Mouse (Mus musculus) heart, embryonic 14.5 days (tissue): ENCODE results near the gene 1700013G24Rik. TPM values are rescaled to one million over a fixed set of nuclear protein-coding genes. Genes with fewer than 3 reads are reported as not detected.

Experiments used
- ATAC-seq: fragments of 200-750 bp; cut with Nextera tagmentation; 2 replicates; pipeline ENCODE4 v1.8.0; 2017; ENCODE audit warnings: low read depth, moderate TSS enrichment; ENCODE audit not compliant: insufficient number of reproducible peaks, insufficient read depth, low FRiP score
- H3K27ac ChIP-seq, 2 experiments: fragments of 200-500 bp in 1 of 2; fragments of 300-500 bp in 1 of 2; sonication (generic) in 1 of 2; replicated peaks in 1 of 2; 2 replicates each; pipeline ENCODE4 v1.5.1; 2012 to 2014; ENCODE audit warnings: low read depth in 2 of 2, low read length in 2 of 2, control low read depth in 1 of 2, mild to moderate bottlenecking in 1 of 2, mixed read lengths in 1 of 2; ENCODE audit not compliant: control insufficient read depth in 1 of 2, insufficient read depth in 1 of 2
- H3K27me3 ChIP-seq: fragments of 300-500 bp; sonication (generic); 2 replicates; pipeline ENCODE4 v1.6.1; 2014; ENCODE audit warnings: mild to moderate bottlenecking, low read length, control low read depth; ENCODE audit not compliant: control insufficient read depth, insufficient read depth
- H3K36me3 ChIP-seq: fragments of 300-500 bp; sonication (generic); 2 replicates; pipeline ENCODE4 v1.6.1; 2014; ENCODE audit warnings: mild to moderate bottlenecking, control low read depth, low read length, mixed read lengths; ENCODE audit not compliant: control insufficient read depth, insufficient read depth
- H3K4me1 ChIP-seq, 2 experiments: fragments of 200-500 bp in 1 of 2; fragments of 300-500 bp in 1 of 2; sonication (generic) in 1 of 2; 2 replicates each; pipeline ENCODE4 v1.6.1; 2012 to 2014; ENCODE audit warnings: low read length in 2 of 2, control low read depth in 1 of 2, mixed read lengths in 1 of 2; ENCODE audit not compliant: control insufficient read depth in 2 of 2, insufficient read depth in 2 of 2
- H3K4me2 ChIP-seq: fragments of 300-500 bp; sonication (generic); 2 replicates; pipeline ENCODE4 v1.6.1; 2014; ENCODE audit warnings: mild to moderate bottlenecking, low read length
- H3K4me3 ChIP-seq, 2 experiments: fragments of 200-500 bp in 1 of 2; fragments of 300-500 bp in 1 of 2; sonication (generic) in 1 of 2; 2 replicates each; pipeline ENCODE4 v1.5.1; 2012 to 2014; ENCODE audit warnings: low read length in 2 of 2, mild to moderate bottlenecking in 2 of 2, control low read depth in 1 of 2, low read depth in 1 of 2, moderate library complexity in 1 of 2; ENCODE audit not compliant: control insufficient read depth in 1 of 2, insufficient read depth in 1 of 2
- H3K9ac ChIP-seq: fragments of 300-500 bp; sonication (generic); 2 replicates; pipeline ENCODE4 v1.6.1; 2014; ENCODE audit warnings: mild to moderate bottlenecking, low read length
- H3K9me3 ChIP-seq: fragments of 300-500 bp; sonication (generic); 2 replicates; pipeline ENCODE4 v1.6.1; 2016; ENCODE audit warnings: low read length, control low read depth; ENCODE audit not compliant: control insufficient read depth
- WGBS: fragments of 180-500 bp; shearing (Covaris S2); extraction: QIAGEN DNeasy Blood & Tissue Kit; methylation state at CpG from one replicate; pipeline ENCODE4 v1.1.7; 2014; 5-methylcytosine and 5-hydroxymethylcytosine counted together
- polyA plus RNA-seq: library from polyadenylated mRNA; unstranded; fragments of >200 nt; fragmentation: Nextera tagmentation; extraction: Ambion mirVana; gene quantifications from 2 replicates; pipeline ENCODE4 v1.2.1, GENCODE M21; 2014

1700013G24Rik gene
- polyA plus RNA-seq, 1 experiment from 2014 or later, result not detected

DNA sequence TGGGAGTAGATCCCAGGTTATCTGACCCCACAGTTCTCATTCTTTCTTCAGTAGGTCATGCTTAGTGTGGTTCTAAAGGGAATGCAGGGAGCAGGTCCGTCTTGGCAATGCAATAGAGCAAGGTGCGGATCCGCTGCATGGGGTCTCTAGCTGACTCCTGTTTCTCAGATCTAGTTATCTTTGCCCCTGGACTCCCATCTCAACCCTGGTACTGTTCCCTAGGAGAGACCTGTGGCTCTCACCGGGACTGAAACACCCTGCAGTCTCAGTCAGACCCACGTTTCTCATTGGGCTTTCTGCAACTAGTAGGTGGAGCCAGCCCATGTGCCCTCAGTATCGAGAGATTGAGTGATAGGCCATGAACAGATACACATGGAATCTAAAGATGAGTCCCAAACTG lies 24.5 kb downstream of the 1700013G24Rik start:
- Histone ChIP-seq H3K9ac (peak overlapping the region; percentile 64), H3K4me3 (no peak overlapping the region), H3K36me3 (peaks cover 11% of the 10 kb centered on the region), H3K27ac (peak overlapping the region; percentile 36 to 86), H3K4me2 (peak overlapping the region; percentile 83; the same call in 1 of the 2 replicates), H3K27me3 (no peaks in the 10 kb centered on the region), H3K9me3 (no peaks in the 10 kb centered on the region), H3K4me1 (peaks cover 94 to 97% of the 10 kb centered on the region in 2 experiments)
- 47% methylated on average over 6 of the region's 6 CpGs for WGBS
- ATAC-seq, result no peak

DNA sequence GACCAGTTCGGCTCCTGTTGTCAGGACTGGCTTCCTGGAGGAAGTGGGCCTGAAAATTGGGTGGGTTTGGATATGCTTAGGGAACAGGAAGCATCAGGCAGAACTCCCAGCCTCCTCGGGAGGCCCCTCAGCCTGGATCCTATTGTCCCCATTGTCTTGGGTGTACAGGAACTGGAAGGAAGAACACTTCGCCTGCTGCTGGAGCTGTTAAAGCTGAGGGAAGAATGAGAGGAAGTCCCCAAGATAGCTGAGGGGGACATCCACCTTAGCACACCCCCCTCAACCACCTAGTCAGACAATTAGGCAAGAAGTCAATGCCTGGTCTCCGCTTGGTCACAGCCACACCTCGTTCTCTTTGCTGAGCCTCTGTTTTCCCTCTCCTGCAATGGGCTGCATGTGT lies 25.2 kb downstream of the 1700013G24Rik start:
- H3K36me3 ChIP-seq, result peaks cover 5% of the 10 kb centered on the region; the same call in 1 of the 2 replicates
- 71% methylated on average over 5 of the region's 5 CpGs for WGBS
- no peaks in the 10 kb centered on the region for H3K27me3 ChIP-seq
- 0 out of 2 replicates have a peak, but pooled peaks have one; percentile 18 for ATAC-seq
- peaks cover 89 to 92% of the 10 kb centered on the region in 2 experiments for H3K4me1 ChIP-seq
- H3K4me3 ChIP-seq, result no peak overlapping the region
- H3K9me3 ChIP-seq, result no peaks in the 10 kb centered on the region
- no peak overlapping the region for H3K9ac ChIP-seq
- no peak overlapping the region for H3K4me2 ChIP-seq
- peak overlapping the region; percentile 59 to 86 for H3K27ac ChIP-seq

- no peak for ATAC-seq
- Histone ChIP-seq H3K27ac (peak overlapping the region; percentile 71 to 86), H3K36me3 (peaks cover 5% of the 10 kb centered on the region; the same call in 1 of the 2 replicates), H3K4me2 (peak overlapping the region; percentile 35), H3K9me3 (no peaks in the 10 kb centered on the region), H3K4me3 (no peak overlapping the region), H3K4me1 (peaks cover 89 to 92% of the 10 kb centered on the region in 2 experiments), H3K9ac (peak overlapping the region; percentile 58), H3K27me3 (no peaks in the 10 kb centered on the region)
- 11% methylated on average over 6 of the region's 6 CpGs for WGBS
Observed at GRCm38 (mm10) chr4:137479757-137480156, 26.7 kb downstream of the 1700013G24Rik start.

DNA sequence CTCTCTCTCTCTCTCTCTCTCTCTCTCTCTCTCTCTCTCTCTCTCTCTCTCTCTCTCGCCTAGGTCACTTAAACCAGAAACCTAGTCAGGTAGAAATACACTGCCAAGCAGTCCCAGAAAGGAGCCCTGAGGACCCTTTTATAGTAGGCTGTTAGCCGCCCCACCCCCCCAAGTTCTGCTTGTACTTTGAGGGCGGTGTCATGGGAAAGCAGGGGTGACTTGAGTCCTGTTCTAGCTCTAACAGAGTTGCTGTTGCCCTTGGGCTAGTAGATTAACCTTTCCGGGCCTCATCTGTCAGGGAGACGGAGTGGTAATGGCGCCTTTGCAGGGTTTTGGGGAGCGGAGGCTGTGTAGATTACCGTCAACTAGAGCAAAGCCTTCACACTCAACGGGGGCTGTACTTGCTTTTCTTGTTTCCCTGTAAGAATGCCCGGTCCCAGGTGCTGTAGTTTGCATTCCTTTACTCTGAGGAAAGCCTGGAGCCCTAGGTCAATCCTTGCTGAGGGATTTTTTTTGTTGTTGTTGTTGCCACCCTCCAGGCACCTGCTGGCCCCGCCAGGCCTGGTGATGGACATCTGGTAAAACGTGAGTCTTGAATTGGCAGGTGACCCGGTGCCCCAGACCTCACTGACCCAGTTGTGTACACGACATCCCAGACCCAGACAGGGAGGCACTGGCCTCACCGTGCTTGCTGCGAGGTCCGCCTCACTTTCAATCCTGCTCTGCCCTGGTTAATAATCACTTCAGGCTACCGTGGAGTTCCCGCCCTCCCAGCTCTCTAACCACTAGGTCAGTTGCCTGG lies 27.3 kb downstream of the 1700013G24Rik start:
- Histone ChIP-seq H3K4me2 (peak overlapping the region; percentile 35), H3K9ac (peak overlapping the region; percentile 58)

GRCm38 (mm10) chr4:137480993-137481340 lies 27.9 kb downstream of the 1700013G24Rik start:
- no peak overlapping the region for H3K4me3 ChIP-seq
- 21% methylated on average over 1 of the region's 1 CpGs for WGBS
- peaks cover 89 to 92% of the 10 kb centered on the region in 2 experiments for H3K4me1 ChIP-seq
- H3K36me3 ChIP-seq, result peaks cover 5% of the 10 kb centered on the region; the same call in 1 of the 2 replicates
- peak overlapping the region; percentile 58 for H3K9ac ChIP-seq
- ATAC-seq, result no peak
- H3K27ac ChIP-seq, result peak overlapping the region; percentile 71 to 86
- peak overlapping the region; percentile 41 for H3K4me2 ChIP-seq
- H3K9me3 ChIP-seq, result no peaks in the 10 kb centered on the region
- no peaks in the 10 kb centered on the region for H3K27me3 ChIP-seq

More for the DNA sequence above, 27.3 kb downstream of the 1700013G24Rik start:
- Histone ChIP-seq H3K4me1 (peaks cover 89 to 92% of the 10 kb centered on the region in 2 experiments), H3K9me3 (no peaks in the 10 kb centered on the region), H3K27ac (peak overlapping the region; percentile 71 to 86), H3K4me3 (no peak overlapping the region), H3K27me3 (no peaks in the 10 kb centered on the region), H3K36me3 (peaks cover 5% of the 10 kb centered on the region; the same call in 1 of the 2 replicates)
- no peak for ATAC-seq
- 23% methylated on average over 19 of the region's 19 CpGs for WGBS

DNA sequence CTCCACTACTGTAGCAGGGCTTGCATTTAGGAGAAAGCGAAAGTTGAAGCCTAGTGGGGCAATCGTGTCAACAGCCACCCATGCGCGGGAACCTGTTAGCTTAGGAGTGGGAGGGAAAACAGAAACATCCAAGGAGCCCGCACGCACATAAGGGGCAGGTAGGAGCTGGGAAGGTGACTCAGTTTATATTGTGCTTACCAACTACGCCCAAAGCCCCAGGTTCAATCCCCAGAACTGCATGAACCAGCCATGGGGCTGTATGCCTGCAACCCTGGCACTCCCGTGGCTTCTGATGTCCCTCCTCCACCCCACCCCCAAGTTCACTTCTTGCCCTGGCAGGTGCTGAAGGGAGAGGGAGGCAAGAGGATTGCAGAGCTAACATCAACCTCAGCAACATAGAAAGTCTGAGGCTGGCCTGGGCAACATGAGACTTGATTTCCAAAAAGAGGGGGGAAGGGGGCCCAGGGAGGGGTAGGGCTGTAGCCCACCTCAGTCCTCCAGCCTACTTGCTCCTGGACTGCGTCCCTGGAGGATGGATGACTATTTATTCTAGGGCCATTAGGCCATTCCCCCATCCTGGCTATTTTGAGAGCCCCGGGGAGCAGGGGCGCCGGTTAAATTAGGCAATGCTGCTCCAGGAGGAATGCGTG lies 28.4 kb downstream of the 1700013G24Rik start:
- H3K4me2 ChIP-seq, result peak overlapping the region; percentile 41
- peak overlapping the region; percentile 71 to 86 for H3K27ac ChIP-seq
- no peak overlapping the region for H3K4me3 ChIP-seq
- peaks cover 89 to 92% of the 10 kb centered on the region in 2 experiments for H3K4me1 ChIP-seq
- peak overlapping the region; percentile 58 for H3K9ac ChIP-seq
- H3K36me3 ChIP-seq, result peaks cover 5% of the 10 kb centered on the region; the same call in 1 of the 2 replicates
- H3K27me3 ChIP-seq, result no peaks in the 10 kb centered on the region
- no peak for ATAC-seq
- WGBS, result 34% methylated on average over 13 of the region's 13 CpGs
- H3K9me3 ChIP-seq, result no peaks in the 10 kb centered on the region

DNA sequence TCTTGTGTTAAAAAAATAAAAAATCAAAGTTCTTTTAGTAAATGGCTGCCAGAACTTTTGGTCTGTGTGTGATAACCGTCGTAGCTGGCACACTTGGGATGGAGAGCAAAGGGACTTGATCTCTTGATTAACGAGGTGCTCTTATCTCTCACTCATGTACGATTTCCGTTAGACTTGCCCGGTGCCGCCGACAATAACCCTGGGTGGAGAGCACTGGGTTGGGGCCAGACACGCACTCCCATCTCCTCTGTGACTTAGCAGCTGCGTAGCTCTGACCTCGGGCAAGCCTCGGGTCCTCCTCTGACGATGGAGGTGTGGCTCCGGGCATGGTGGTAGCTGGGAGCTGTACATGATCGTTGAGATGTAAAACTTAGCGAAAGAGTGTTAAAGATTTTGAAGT lies 30.8 kb downstream of the 1700013G24Rik start:
- Histone ChIP-seq H3K4me1 (peaks cover 90 to 95% of the 10 kb centered on the region in 2 experiments), H3K36me3 (peaks cover 5% of the 10 kb centered on the region; the same call in 1 of the 2 replicates), H3K9me3 (no peaks in the 10 kb centered on the region), H3K4me2 (peak overlapping the region; percentile 14; the same call in 1 of the 2 replicates), H3K4me3 (no peak overlapping the region), H3K27me3 (no peaks in the 10 kb centered on the region), H3K27ac (peak overlapping the region; percentile 100), H3K9ac (peak overlapping the region; percentile 8; the same call in 1 of the 2 replicates)
- 13% methylated on average over 16 of the region's 16 CpGs for WGBS
- no peak for ATAC-seq
